Mouse (Mus musculus): ENCODE measurements around the gene Tpt1.

DNA sequence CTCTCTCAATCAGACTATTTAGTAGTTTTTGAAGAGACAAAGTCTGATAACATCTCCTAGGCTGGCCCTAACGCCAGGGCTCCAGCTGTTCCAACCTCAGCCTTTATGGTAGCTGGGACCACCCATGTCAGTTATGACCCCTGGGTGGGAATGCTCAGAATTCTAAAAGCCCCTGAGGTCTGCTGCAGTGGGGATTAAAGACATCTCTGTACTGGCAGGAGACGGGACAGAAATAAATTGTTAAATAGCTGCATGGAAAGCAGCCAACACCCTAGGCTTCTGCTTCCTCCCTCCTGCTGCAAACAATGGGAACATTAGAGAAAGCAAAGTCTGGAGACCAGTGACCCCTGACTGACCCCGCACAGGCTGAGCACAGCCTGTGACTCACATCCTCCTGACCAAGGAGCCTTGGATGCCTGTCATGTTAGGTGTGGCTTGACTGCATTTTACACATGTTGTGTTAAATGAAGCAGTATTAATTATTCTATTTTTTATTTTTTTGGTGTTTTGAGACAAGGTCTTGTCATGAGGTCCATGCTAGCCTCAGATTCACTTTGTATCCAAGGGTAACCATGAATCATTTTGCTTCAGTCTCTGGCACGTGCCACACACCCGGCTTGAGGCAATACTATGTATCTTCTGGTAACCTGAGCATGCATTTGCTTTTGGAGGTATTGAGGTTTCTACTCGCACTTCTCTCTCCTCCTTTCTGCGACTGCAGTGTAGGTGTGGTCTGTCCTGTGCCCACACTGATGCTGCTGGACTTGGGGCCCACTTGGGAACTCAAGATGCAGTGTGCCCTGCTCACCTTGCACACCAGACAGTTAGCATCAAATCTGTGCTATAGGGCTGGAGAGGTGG lies 18.9 kb downstream of the Tpt1 start:
- TF ChIP-seq CTCF (conservative IDR thresholded peaks at IDR 0.05 in 1 of 2, IDR thresholded peaks at IDR 0.05 in 1 of 2; ENCODE audit: low read depth in 2 of 2, low read length in 2 of 2) = no peak
- no peak for TF ChIP-seq ZKSCAN1 (IDR thresholded peaks at IDR 0.05; ENCODE audit: borderline replicate concordance, low read depth, low read length)
- no peak for TF ChIP-seq EP300 (IDR thresholded peaks at IDR 0.05; ENCODE audit: low read length)
- no peak for TF ChIP-seq CHD2 (IDR thresholded peaks at IDR 0.05; ENCODE audit: low read length)
- TF ChIP-seq MXI1 (IDR thresholded peaks at IDR 0.05; ENCODE audit: low read depth, low read length) = no peak
- TF ChIP-seq RAD21 (IDR thresholded peaks at IDR 0.05; ENCODE audit: low read depth, low read length) = no peak
- TF ChIP-seq HCFC1 (IDR thresholded peaks at IDR 0.05; ENCODE audit: low read depth, low read length) = no peak
- TF ChIP-seq USF1 (IDR thresholded peaks at IDR 0.05; ENCODE audit: low read depth, low read length) = no peak
- TF ChIP-seq NRF1 (IDR thresholded peaks at IDR 0.05; ENCODE audit: low read depth, low read length) = no peak

All from CH12.LX (cell line).